Mouse (Mus musculus) stomach, embryonic 14.5 days (tissue): ENCODE measurements around the gene Mslnl. TPM values are rescaled to one million over a fixed set of nuclear protein-coding genes. Genes with fewer than 3 reads are reported as not detected.

Source experiments
- ATAC-seq: fragments of 200-750 bp; cut with Nextera tagmentation; 2 replicates; pipeline ENCODE4 v1.8.0; 2017; ENCODE audit warnings: low read depth, moderate TSS enrichment; ENCODE audit not compliant: insufficient number of reproducible peaks, insufficient read depth, low FRiP score
- H3K27ac ChIP-seq: fragments of 300-500 bp; sonication (generic); 2 replicates; pipeline ENCODE4 v1.5.1; 2014; ENCODE audit warnings: mild to moderate bottlenecking, low read length, moderate library complexity, mixed read lengths
- H3K27me3 ChIP-seq: fragments of 300-500 bp; sonication (generic); 2 replicates; pipeline ENCODE4 v1.6.1; 2014; ENCODE audit warnings: low read length, control low read depth, mixed read lengths; ENCODE audit not compliant: control insufficient read depth, insufficient read depth
- H3K36me3 ChIP-seq: fragments of 300-500 bp; sonication (generic); 2 replicates; pipeline ENCODE4 v1.6.1; 2014; ENCODE audit warnings: mild to moderate bottlenecking, control low read depth, low read length, moderate library complexity, mixed read lengths; ENCODE audit not compliant: control insufficient read depth, insufficient read depth
- H3K4me1 ChIP-seq: fragments of 300-500 bp; sonication (generic); 2 replicates; pipeline ENCODE4 v1.6.1; 2014; ENCODE audit warnings: low read length, control low read depth, mixed read lengths; ENCODE audit not compliant: control insufficient read depth, insufficient read depth
- H3K4me2 ChIP-seq: fragments of 300-500 bp; sonication (generic); replicated peaks from 2 replicates; pipeline ENCODE4 v1.6.1; 2014; ENCODE audit warnings: low read depth, low read length, control low read depth
- H3K4me3 ChIP-seq: fragments of 300-500 bp; sonication (generic); 2 replicates; pipeline ENCODE4 v1.5.1; 2014; ENCODE audit warnings: low read depth, low read length, control low read depth
- H3K9ac ChIP-seq: fragments of 300-500 bp; sonication (generic); replicated peaks from 2 replicates; pipeline ENCODE4 v1.6.1; 2014; ENCODE audit warnings: low read depth, mild to moderate bottlenecking, control low read depth, low read length, moderate library complexity, mixed read lengths
- H3K9me3 ChIP-seq: fragments of 300-500 bp; sonication (generic); 2 replicates; pipeline ENCODE4 v1.6.1; 2016; ENCODE audit warnings: low read depth, low read length, control low read depth; ENCODE audit not compliant: control insufficient read depth
- WGBS: fragments of 180-500 bp; shearing (Covaris S2); extraction: QIAGEN DNeasy Blood & Tissue Kit; methylation state at CpG from one replicate; pipeline ENCODE4 v1.1.7; 2014; 5-methylcytosine and 5-hydroxymethylcytosine counted together
- microRNA-seq: library from miRNA; unstranded; fragments of <30 nt; microRNA quantifications from one replicate; pipeline ENCODE4, GENCODE M21; 2016
- polyA plus RNA-seq: library from polyadenylated mRNA; unstranded; fragments of >200 nt; fragmentation: Nextera tagmentation; extraction: Ambion mirVana; gene quantifications from 2 replicates; pipeline ENCODE4 v1.2.1, GENCODE M21; 2014

Mslnl gene
- polyA plus RNA-seq, 1 experiment from 2014 or later, result not detected

- no peak for ATAC-seq
- H3K9ac ChIP-seq, result 0 out of 2 replicates have a peak overlapping the region, but pooled peaks have one; percentile 6
- 81% methylated on average over 17 of the region's 17 CpGs for WGBS
- no peaks in the 10 kb centered on the region for H3K9me3 ChIP-seq
- H3K27ac ChIP-seq, result no peak overlapping the region
- H3K27me3 ChIP-seq, result no peaks in the 10 kb centered on the region
- no peaks in the 10 kb centered on the region; the same call in 1 of the 2 replicates for H3K36me3 ChIP-seq
- H3K4me1 ChIP-seq, result peaks cover 38% of the 10 kb centered on the region
- peak overlapping the region; percentile 79; the same call in 1 of the 2 replicates for H3K4me3 ChIP-seq
- peak overlapping the region; percentile 93 for H3K4me2 ChIP-seq
Measured at GRCm38 (mm10) chr17:25794998-25795397, 59.2 kb downstream of the Mslnl start.

DNA sequence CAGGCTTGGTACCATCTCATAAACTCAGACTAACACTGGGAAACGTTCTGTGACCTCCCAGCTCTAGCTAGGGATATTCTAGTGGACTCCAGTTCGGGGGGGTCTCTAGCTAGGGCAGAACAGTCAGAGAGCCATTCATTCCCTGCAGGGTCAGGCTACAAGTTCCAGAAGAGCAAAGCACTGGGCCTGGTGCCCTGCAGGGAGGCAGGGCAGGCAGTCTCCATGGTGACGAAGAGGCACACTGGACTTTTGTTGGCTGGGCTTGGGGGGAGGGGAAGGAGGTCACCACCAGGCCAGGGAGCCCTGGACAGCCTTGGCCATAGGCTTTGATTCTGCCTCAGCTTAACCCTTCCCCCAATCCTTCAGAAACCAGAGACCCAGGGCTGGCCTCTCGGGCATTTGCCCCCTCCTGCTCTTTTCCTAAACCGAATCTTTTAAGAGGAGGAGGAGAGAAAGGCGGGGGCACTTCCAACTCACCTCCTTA, 59.8 kb downstream of the Mslnl start, which contains the start of gene AC134908.4:
AC134908.4 (minus strand) TSS at position 51 of the 484 bp plus-strand sequence.
- Histone ChIP-seq H3K9ac (peak within 1 kb of the TSS; percentile 61), H3K4me3 (peak within 1 kb of the TSS; percentile 79), H3K36me3 (no peaks in the 10 kb centered on the region; the same call in 1 of the 2 replicates), H3K4me1 (peaks cover 36% of the 10 kb centered on the region), H3K27me3 (no peaks in the 10 kb centered on the region), H3K27ac (no peak within 1 kb of the TSS; the same call in 1 of the 2 replicates), H3K9me3 (no peaks in the 10 kb centered on the region), H3K4me2 (peak within 1 kb of the TSS; percentile 93)
- 25% methylated on average over 6 of the region's 6 CpGs for WGBS
- no peak for ATAC-seq

GRCm38 (mm10) chr17:25796211-25796771, 60.4 kb downstream of the Mslnl start:
- H3K27me3 ChIP-seq, result no peaks in the 10 kb centered on the region
- peak; percentile 1; the same call in 1 of the 2 replicates for ATAC-seq
- H3K4me2 ChIP-seq, result peak overlapping the region; percentile 93
- peaks cover 29% of the 10 kb centered on the region for H3K4me1 ChIP-seq
- 2% methylated on average over 37 of the region's 37 CpGs for WGBS
- no peaks in the 10 kb centered on the region for H3K9me3 ChIP-seq
- H3K9ac ChIP-seq, result peak overlapping the region; percentile 61
- peak overlapping the region; percentile 79 for H3K4me3 ChIP-seq
- H3K36me3 ChIP-seq, result no peaks in the 10 kb centered on the region
- H3K27ac ChIP-seq, result no peak overlapping the region; the same call in 1 of the 2 replicates

GRCm38 (mm10) chr17:25796951-25797369, 61.1 kb downstream of the Mslnl start, which contains the start of gene Metrn:
TSS of gene Metrn (minus strand) at chr17:25797136.
- Histone ChIP-seq H3K27me3 (no peaks in the 10 kb centered on the region), H3K4me1 (peaks cover 27% of the 10 kb centered on the region), H3K9me3 (no peaks in the 10 kb centered on the region), H3K36me3 (no peaks in the 10 kb centered on the region), H3K9ac (peak within 1 kb of the TSS; percentile 61), H3K4me3 (peak within 1 kb of the TSS; percentile 79), H3K4me2 (peak within 1 kb of the TSS; percentile 93), H3K27ac (no peak within 1 kb of the TSS; the same call in 1 of the 2 replicates)
- under 1% methylated on average over 35 of the region's 35 CpGs for WGBS
- peak; percentile 75; the same call in 1 of the 2 replicates for ATAC-seq

Small RNAs within 50 kb of the gene (microRNA-seq; reads per million reads assigned to microRNA genes)
- not detected for gene Gm25083
- not detected for gene Mir6966

Other genes with a start within 250 kb of the Mslnl start
- gene Sstr5, start 238.8 kb upstream of the Mslnl start, polyA plus RNA-seq, result 0.25 TPM in 1 of 2 replicates, not detected in the other
- gene Sox8, start 165.4 kb upstream of the Mslnl start, polyA plus RNA-seq, result 7.1 and 8.0 TPM in 2 replicates
- 29.0 and 30.1 TPM in 2 replicates for gene Lmf1, start 157.0 kb upstream of the Mslnl start, polyA plus RNA-seq
- 1.7 and 3.7 TPM in 2 replicates for gene Gng13, start 18.9 kb upstream of the Mslnl start, polyA plus RNA-seq
- 17.3 and 18.6 TPM in 2 replicates for gene Chtf18, start 8.6 kb upstream of the Mslnl start, polyA plus RNA-seq
- gene Rpusd1, start 8.4 kb upstream of the Mslnl start, polyA plus RNA-seq, result 22.1 and 25.0 TPM in 2 replicates
- 29.5 and 36.0 TPM in 2 replicates for gene Msln, start 18.3 kb downstream of the Mslnl start, polyA plus RNA-seq
- 26.0 and 29.0 TPM in 2 replicates for gene Narfl, start 37.7 kb downstream of the Mslnl start, polyA plus RNA-seq
- 76.8 and 76.9 TPM in 2 replicates for gene Haghl, start 49.6 kb downstream of the Mslnl start, polyA plus RNA-seq
- gene Ccdc78, start 50.5 kb downstream of the Mslnl start, polyA plus RNA-seq, result 0.30 TPM in 1 of 2 replicates, not detected in the other
- gene Fam173a, start 56.9 kb downstream of the Mslnl start, polyA plus RNA-seq, result 109 and 110 TPM in 2 replicates
- not detected in 2 replicates for gene AC134908.4, start 59.6 kb downstream of the Mslnl start, polyA plus RNA-seq
- gene Metrn, start 61.1 kb downstream of the Mslnl start, polyA plus RNA-seq, result 6.9 and 8.7 TPM in 2 replicates
- 4.5 and 4.6 TPM in 2 replicates for gene Fbxl16, start 73.0 kb downstream of the Mslnl start, polyA plus RNA-seq
- 25.3 and 28.3 TPM in 2 replicates for gene Wdr24, start 87.6 kb downstream of the Mslnl start, polyA plus RNA-seq
- gene Jmjd8, start 92.8 kb downstream of the Mslnl start, polyA plus RNA-seq, result 41.9 and 44.4 TPM in 2 replicates
- gene Stub1, start 97.4 kb downstream of the Mslnl start, polyA plus RNA-seq, result 321 and 347 TPM in 2 replicates
- gene Rhbdl1, start 101.3 kb downstream of the Mslnl start, polyA plus RNA-seq, result 2.7 and 3.2 TPM in 2 replicates
- gene Gm20683, start 105.7 kb downstream of the Mslnl start, polyA plus RNA-seq, result 1.4 and 2.1 TPM in 2 replicates
- gene Rhot2, start 108.8 kb downstream of the Mslnl start, polyA plus RNA-seq, result 11.2 and 13.6 TPM in 2 replicates
- 20.1 and 22.5 TPM in 2 replicates for gene Wdr90, start 125.5 kb downstream of the Mslnl start, polyA plus RNA-seq
- 23.2 and 23.3 TPM in 2 replicates for gene Mcrip2, start 132.7 kb downstream of the Mslnl start, polyA plus RNA-seq
- 66.9 and 67.5 TPM in 2 replicates for gene Mettl26, start 139.0 kb downstream of the Mslnl start, polyA plus RNA-seq
- 0.52 and 0.65 TPM in 2 replicates for gene Wfikkn1, start 144.8 kb downstream of the Mslnl start, polyA plus RNA-seq
- gene Rab40c, start 183.7 kb downstream of the Mslnl start, polyA plus RNA-seq, result 17.0 and 17.2 TPM in 2 replicates
- 59.4 and 59.7 TPM in 2 replicates for gene Pigq, start 208.9 kb downstream of the Mslnl start, polyA plus RNA-seq
- 0.72 TPM in 1 of 2 replicates, not detected in the other for gene Nhlrc4, start 208.9 kb downstream of the Mslnl start, polyA plus RNA-seq
- gene A930017K11Rik, start 216.5 kb downstream of the Mslnl start, polyA plus RNA-seq, result 0.32 and 0.41 TPM in 2 replicates
- 23.9 and 27.1 TPM in 2 replicates for gene Capn15, start 249.8 kb downstream of the Mslnl start, polyA plus RNA-seq